Mouse (Mus musculus): Measurements from ENCODE around the gene Grcc10.

The Grcc10 gene

DNA sequence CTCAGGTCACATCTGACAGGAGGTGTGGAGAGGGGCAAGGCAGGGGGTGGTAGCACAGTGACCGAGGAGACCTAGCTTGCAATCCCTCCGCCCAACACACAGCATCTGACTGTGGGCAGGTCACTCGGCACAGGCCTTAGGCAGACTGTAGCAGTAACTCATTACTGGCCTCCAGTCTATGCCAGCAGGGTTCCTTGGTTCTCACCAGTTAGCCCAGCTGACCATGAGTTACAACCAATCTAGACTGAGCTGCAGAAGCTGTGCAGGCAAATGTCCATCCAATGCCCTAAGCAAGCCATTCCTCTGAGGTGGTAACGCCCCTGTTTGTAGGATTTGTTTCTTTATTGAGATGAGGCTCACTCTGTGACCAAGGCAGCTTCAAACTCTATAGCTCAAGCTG is 41.8 kb downstream of the Grcc10 start:
- no peak for DNase-seq

- no peak for DNase-seq
Measured at GRCm38 (mm10) chr6:124698751-124699150, 42.4 kb downstream of the Grcc10 start.

DNA sequence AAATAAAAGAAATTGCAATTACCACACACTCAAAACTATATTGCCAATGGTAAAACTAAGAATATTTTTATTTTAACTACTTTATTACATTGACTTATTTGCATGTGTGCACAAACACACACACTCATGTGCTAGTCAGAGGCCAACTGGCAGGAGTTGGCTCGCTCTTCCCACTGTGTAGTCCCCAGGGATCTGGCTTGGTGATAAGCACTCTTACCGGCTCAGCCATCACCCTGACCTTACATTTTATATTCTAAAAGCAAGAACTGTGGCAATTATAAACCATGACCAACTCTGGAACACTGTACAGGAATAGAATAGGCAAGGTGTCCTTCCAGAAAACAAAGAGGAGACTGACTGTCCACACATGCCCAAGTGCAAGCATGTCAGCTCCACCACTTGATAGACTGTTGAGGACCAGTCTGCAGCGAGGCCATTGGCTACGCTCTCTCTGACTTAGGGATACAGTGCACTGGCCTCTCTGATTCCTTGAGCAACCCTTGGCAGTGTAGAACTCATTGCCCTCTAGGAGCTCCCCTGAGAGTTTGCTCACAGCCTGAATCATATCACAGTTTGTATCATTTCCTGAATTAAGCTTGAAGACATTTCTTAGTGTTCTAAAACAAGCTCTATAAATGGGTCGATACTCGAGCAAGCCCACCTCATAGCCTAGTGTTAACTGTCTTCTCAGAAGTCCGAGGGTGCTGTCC is 44.6 kb downstream of the Grcc10 start:
- DNase-seq = no peak

GRCm38 (mm10) chr6:124694166-124694955 is 46.8 kb downstream of the Grcc10 start:
- no peak for DNase-seq

GRCm38 (mm10) chr6:124693243-124693981 is 47.8 kb downstream of the Grcc10 start:
- no peak for DNase-seq

- no peak for DNase-seq
Measured at GRCm38 (mm10) chr6:124690517-124690916, 50.7 kb downstream of the Grcc10 start.
